Mouse (Mus musculus): Measurements from ENCODE around the gene Prex1.
"Not testable (repeated sequence)": the region's sequence is repeated elsewhere in the genome, so short reads cannot be mapped to it uniquely, and the experiment has no call there.

Prex1 gene

GRCm38 (mm10) chr2:166535519-166535918 is 178.1 kb downstream of the Prex1 start:
- in situ Hi-C loops (cut with MboI; ENCODE audit: low sequenced_read_pairs), result no loop called here

- in situ Hi-C loops (cut with MboI; ENCODE audit: low sequenced_read_pairs), result no loop called here
Observed at GRCm38 (mm10) chr2:166526204-166526603, 187.4 kb downstream of the Prex1 start.

- in situ Hi-C loops (cut with MboI; ENCODE audit: low sequenced_read_pairs), result no loop called here
Observed at GRCm38 (mm10) chr2:166523156-166523890, 190.3 kb downstream of the Prex1 start.

- in situ Hi-C loops (cut with MboI; ENCODE audit: low sequenced_read_pairs), result no loop called here
Observed at GRCm38 (mm10) chr2:166522612-166523120, 191.0 kb downstream of the Prex1 start.

GRCm38 (mm10) chr2:166521878-166522611 is 191.6 kb downstream of the Prex1 start:
- in situ Hi-C loops (cut with MboI; ENCODE audit: low sequenced_read_pairs), result no loop called here

GRCm38 (mm10) chr2:166521461-166521860 is 192.2 kb downstream of the Prex1 start:
- in situ Hi-C loops (cut with MboI; ENCODE audit: low sequenced_read_pairs), result no loop called here

- in situ Hi-C loops (cut with MboI; ENCODE audit: low sequenced_read_pairs), result no loop called here
Observed at GRCm38 (mm10) chr2:166520536-166520935, 193.1 kb downstream of the Prex1 start.

- in situ Hi-C loops (cut with MboI; ENCODE audit: low sequenced_read_pairs), result not testable (repeated sequence)
Observed at GRCm38 (mm10) chr2:166517392-166518174, 196.0 kb downstream of the Prex1 start.

GRCm38 (mm10) chr2:166516818-166517353 is 196.7 kb downstream of the Prex1 start:
- in situ Hi-C loops (cut with MboI; ENCODE audit: low sequenced_read_pairs), result no loop called here
